Mouse (Mus musculus) urinary bladder, postnatal 4 days (tissue): Measurements from ENCODE around the gene Nepro.

Source experiments
- DNase-seq, 2 experiments: peaks; one replicate each; pipeline ENCODE4 v3.0.0; 2021 to 2022; ENCODE audit warnings: low spot score in 2 of 2

Gene Nepro

DNA sequence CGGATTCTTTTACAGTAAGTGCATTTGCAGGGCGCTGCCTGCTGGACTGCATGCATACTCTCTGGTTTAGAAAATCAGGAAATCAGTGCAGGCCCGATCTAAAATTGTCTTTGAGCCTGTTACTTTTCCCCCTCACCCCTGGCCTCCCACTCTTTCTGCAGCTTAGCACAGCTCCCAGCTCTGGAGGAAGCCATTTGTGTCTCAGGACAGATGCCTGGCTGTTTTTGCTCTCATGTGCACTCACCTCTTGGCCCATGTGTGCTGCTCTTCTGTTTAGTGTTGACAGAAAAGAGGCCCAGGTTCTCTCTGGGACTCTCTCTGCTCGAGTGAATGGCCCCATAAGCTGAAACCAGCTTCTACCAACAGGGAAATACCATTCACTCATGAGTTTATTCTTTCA is 20.6 kb upstream of the Nepro start:
- DNase-seq: no peak

DNA sequence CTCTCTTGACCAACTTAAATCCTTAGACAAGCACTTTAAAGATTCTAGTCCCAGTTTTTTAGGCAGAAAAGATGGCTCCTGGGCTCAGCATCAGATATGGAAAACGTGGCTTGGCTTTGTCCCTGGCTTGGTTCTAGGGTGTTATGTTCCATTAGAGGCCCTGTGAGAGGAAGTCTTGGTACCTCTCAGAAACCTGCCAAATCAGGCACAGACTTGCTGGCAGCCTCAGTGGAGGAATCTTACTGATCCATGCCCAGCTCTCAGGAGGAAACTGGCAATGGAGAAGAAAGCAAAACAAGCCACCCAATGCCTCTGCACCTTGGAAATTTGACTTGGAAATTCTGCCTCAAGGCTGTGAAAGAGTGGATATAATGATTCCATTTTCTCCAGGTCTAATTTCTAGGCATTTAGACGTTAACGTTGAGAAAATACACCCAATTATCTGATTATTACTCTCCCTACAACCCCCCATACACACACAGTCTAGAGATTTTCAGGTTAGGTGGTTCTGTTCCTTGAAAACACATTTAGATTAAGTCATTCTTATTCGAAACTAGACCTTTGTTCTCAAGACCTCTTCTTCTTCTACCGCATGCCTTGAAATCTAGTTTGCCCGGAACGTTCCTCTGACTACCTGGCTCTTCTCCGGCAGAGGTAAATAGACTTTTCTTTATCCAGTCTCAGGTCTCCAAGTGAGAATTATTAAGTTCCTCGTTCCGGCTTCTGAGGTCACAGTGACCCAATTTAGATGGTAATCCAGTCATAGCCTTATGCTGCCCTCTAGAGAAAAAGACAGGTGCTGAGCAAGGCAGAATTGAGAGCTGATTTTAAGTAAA is 7.6 kb upstream of the Nepro start:
- DNase-seq: no peak

- no peak for DNase-seq
Measured at GRCm38 (mm10) chr16:44717141-44717634, 6.9 kb upstream of the Nepro start.

DNA sequence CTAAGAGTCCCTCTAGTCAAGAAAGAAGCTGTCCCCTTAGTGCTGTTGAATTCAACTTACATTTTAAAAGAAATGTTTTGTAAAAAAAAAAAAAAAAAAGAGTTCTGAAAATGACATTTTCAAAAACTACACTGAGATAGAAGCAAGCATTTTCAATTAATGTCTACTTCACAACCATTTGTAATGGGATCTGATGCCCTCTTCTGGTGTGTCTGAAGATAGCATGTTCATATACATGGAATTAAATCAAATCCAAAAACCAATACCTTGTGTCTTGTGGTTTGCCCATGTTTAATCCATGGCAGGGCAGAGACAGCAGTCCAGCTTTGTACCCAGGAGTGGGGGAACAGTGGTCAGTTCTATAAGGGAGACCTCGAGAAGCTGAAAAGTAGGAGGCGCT is 6.3 kb upstream of the Nepro start:
- no peak for DNase-seq

GRCm38 (mm10) chr16:44719349-44719748 is 4.8 kb upstream of the Nepro start:
- no peak for DNase-seq

GRCm38 (mm10) chr16:44720518-44720917 is 3.6 kb upstream of the Nepro start:
- DNase-seq: no peak

GRCm38 (mm10) chr16:44722666-44723065 is 1.4 kb upstream of the Nepro start:
- no peak for DNase-seq

GRCm38 (mm10) chr16:44724847-44725246 is 746 bp downstream of the Nepro start:
- peak; percentile 31 to 58 for DNase-seq

GRCm38 (mm10) chr16:44725286-44726223 is 1.5 kb downstream of the Nepro start:
- peak in 1 of 2 experiments; percentile 70 for DNase-seq

GRCm38 (mm10) chr16:44727525-44727924 is 3.4 kb downstream of the Nepro start:
- peak in 1 of 2 experiments; percentile 8 for DNase-seq

DNA sequence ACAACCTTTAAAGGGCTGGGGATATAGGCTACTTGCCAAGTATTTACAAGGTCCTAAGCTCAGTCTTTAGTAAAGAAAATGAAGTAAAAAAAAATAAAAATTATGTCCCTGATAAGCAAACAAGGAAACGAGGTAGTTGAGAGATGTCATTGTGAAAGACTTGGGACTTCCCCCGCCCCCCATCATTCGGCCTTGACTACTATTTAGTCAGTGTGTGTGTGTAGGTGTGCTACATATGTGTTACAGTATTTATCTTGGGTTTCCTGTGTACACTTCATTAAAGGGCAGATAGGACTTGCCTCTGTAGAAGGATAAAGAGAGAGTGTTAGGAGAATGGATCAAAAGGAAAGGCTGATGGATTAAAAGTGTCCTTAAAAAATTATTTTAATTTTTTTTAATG is 10.0 kb downstream of the Nepro start:
- no peak for DNase-seq

DNA sequence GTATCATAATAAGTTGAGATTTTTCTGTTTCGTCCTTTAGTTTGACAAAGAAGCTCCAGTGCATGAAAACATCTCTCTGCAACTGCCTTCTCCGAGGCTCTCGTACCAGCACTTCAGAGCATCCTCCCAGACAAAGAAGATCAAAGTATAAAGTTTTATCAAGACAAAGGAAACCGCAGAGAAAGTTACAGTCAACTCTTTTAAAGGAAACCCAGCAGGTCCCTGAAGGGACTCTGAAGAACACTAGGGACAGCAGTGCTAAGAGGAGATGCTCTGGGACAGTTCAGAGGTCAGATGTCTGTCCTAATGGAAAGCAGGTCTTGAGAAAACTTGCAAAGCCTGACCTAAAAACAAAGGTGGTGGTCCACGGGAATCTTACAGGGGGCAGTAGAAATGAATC is 11.6 kb downstream of the Nepro start:
- no peak for DNase-seq

DNA sequence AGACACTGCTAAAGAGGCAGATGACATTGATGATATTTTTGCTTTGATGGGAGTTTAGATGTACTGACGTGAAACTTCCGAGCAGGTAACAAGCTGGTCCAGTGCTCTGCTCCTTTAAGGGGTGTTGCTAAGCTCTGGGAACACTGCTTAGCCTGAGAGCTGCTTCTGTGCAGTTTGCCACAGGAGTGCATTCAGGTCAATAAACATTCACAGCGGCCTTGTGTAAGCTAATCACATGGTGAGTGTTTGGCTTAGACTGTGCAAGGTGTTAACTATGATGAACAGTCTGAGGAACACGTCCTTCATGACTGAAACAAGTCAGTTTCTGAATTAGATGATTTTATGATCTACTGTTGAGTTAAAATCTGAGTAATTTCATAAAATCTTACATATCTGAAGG is 12.0 kb downstream of the Nepro start:
- no peak for DNase-seq

DNA sequence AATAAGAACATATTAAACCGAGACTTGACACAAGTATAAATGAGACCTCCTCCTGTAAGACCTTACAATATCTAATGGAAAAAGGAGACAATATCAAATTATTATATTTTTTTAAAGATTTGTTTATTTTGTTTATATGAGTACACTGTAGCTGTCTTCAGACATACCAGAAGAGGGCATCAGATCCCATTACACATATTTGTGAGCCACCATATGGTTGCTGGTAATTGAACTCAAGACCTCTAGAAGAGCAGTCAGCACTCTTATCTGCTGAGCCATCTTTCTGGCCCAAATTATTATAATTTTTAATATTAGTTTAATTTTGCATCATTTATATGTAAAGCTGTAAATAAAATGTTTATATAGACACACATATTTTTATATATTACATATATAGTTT is 18.7 kb downstream of the Nepro start:
- no peak for DNase-seq

GRCm38 (mm10) chr16:44745471-44745865 is 21.4 kb downstream of the Nepro start:
- no peak for DNase-seq

GRCm38 (mm10) chr16:44745866-44746562 is 21.9 kb downstream of the Nepro start, which contains the start of gene Gtpbp8:
TSS of gene Gtpbp8 (minus strand) at chr16:44746363.
- peak; percentile 70 to 83 for DNase-seq

- DNase-seq: no peak
Measured at GRCm38 (mm10) chr16:44748007-44748406, 23.9 kb downstream of the Nepro start.

DNA sequence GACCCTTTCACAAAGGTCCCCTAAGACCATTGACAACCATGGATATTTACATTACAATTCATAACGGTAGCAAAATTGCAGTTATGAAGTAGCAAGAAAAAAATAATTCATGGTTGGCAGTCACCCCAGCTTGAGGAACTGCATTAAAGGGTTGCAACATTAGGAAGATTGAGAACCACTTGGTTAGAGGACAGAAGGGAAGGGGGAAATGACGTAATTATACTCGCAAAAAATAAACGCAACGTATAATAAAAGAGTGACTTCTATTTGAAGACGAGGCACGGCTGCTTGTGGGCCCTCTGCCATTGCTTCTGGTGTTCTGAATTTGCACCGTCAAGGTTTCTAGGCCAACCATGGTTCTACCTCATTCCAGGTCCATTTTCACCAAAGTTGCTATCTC is 33.6 kb downstream of the Nepro start:
- no peak for DNase-seq

- DNase-seq: no peak
Measured at GRCm38 (mm10) chr16:44761811-44762210, 37.7 kb downstream of the Nepro start.

GRCm38 (mm10) chr16:44765555-44766319 is 41.6 kb downstream of the Nepro start, which contains the start of gene Cd200r1:
TSS of gene Cd200r1 (plus strand) at chr16:44765736.
- no peak for DNase-seq

GRCm38 (mm10) chr16:44766320-44766892 is 42.3 kb downstream of the Nepro start:
- DNase-seq: no peak
